Mouse (Mus musculus) frontal cortex, adult (tissue): ENCODE data around the gene Kcnk4.
"Not testable (repeated sequence)": the region's sequence is repeated elsewhere in the genome, so short reads cannot be mapped to it uniquely, and the experiment has no call there.

Source experiments
- ATAC-seq: cut with Nextera tagmentation; 2 replicates; pipeline ENCODE4 v1.9.2; 2017; ENCODE audit warnings: mild to moderate bottlenecking, moderate library complexity, mixed read lengths; ENCODE audit not compliant: low TSS enrichment

Kcnk4 gene

DNA sequence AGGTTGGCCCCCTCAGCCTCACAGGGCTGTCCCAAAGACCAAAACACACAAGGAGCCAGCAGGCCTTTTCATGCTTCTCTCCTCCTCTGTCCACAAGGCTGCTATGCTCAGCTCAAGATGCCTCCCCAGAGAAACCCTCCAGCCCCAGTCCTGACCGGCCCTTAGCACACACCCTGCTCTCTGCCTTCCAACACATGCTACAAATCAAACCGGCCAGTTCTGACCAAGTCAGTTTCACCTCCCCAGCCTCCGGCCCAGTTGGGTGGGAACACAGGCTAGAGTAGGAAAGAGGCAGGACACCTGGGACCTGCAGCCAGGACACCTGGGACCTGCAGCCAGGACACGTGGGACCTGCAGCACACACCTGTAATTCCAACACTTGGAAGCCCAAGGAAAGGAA is 17.8 kb downstream of the Kcnk4 start:
- ATAC-seq = no peak

GRCm38 (mm10) chr19:6915276-6915675 is 19.0 kb downstream of the Kcnk4 start:
- ATAC-seq = no peak

DNA sequence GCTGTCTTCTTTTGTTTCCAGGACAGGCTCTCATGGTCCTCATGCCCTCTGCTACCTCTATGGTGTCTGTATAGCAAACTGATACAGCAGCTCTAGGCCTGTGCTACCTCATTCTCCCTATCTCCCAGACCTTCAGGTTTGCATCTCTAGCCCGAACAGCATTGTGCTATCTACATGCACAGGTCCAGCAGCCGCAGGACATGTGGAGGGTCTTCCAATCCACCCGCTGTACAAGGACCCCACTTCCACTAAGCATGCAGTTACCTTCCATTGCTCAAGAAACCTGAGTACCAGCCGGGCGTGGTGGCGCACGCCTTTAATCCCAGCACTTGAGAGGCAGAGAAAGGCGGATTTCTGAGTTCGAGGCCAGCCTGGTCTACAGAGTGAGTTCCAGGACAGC is 19.8 kb downstream of the Kcnk4 start:
- ATAC-seq = no peak

DNA sequence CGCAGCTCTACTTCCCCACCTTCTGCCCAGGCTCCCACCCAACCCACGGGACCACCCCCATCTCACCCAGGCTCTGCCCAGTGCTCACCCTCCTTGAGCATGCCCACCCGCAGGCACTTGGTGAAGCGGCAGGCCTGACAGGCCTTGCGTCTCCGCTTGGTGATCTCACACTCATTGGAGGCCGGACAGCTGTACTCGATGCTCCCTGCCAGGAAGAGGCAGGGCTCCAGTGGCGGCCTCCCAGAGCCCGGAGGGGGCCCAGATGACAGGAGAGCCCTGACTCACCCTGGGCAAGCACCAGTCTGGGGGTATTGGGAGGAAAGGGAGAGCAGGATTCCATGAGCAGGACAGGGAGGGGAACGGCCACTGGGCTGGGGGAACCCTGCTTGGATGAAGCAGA is 20.3 kb downstream of the Kcnk4 start:
- ATAC-seq = no peak

GRCm38 (mm10) chr19:6913036-6913435 is 21.3 kb downstream of the Kcnk4 start:
- no peak for ATAC-seq

DNA sequence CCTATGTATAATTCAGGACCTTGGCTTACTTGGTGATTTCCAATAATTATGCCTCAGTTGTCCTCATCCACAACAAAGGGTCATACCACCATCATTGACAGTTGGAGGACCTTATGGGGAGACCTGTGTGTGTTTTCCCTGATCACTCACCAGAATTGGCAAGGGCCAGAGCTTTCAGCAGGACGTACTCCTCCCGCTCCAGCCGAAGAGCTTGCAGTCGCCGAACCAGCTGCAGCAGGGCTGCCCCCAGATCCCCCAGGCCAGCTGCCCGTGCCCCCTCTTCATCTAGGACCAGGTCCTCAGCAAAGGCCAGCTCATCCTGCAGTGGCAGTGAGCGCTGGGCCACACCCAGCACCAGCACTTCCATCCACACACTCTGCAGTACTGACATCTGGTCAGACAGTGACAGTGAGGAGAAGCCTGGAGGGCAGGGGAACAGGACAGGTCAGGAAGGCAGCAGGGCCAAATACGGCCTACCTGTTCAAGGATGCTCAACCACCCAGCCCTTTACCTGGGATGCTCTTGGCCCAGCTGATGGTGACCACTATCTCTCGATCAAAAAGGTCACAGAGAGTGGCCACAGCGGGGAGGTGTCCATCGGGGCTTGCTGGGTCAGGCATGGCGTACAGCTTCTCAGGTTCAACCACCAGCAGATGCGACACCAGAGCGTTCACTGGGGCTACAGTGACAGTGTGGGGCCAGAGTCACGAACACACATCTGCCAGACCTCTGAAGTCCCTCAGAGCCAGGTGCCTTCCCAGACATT is 21.9 kb downstream of the Kcnk4 start:
- no peak for ATAC-seq

DNA sequence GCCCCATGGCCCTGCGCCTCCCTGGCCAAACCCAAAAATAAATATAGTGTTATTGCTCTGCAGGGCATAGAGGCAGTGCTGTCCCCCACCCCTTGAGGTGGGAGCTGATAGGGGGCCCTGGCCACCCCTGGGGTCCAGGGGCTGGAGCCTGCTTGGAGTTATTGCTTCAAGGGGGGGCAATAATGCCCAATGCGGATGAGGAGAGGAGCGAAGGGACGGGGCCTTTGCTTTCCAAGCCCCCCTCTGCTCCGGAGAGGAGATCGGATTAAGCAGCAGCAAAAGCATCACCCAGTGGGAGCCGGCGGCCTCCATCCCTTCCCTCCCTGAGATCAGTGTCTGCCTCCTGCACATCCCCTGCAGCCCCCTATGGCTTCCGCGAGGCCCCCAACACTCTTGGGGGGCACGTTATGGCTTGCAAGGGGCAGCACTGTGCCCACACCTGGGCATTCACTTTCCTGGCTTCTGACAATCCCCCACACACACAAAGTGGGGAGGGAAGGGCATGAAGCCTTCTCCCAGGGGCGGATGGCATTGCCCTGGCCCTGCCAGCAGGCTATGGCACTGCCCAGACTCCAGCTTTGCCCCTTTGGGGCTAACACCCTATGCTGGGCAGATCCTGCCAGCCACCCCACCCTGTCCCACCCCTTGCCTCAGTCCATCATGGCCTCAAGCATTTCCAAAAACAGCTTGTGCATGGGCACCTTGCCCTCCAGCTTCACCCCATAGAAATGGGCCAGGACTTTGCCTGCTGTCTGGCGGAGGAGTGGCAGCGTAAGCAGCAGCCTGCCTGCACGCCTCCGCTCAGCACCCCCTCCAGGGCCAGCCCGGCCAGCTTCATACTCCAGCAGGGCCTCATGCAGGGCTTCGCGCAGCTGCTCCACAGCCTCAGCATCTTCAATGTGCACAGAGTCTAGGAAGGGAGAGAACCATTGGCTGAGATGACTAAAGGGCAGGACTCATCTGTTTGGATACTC is 22.9 kb downstream of the Kcnk4 start:
- no peak for ATAC-seq

GRCm38 (mm10) chr19:6910306-6910705 is 24.0 kb downstream of the Kcnk4 start:
- ATAC-seq = not testable (repeated sequence)

DNA sequence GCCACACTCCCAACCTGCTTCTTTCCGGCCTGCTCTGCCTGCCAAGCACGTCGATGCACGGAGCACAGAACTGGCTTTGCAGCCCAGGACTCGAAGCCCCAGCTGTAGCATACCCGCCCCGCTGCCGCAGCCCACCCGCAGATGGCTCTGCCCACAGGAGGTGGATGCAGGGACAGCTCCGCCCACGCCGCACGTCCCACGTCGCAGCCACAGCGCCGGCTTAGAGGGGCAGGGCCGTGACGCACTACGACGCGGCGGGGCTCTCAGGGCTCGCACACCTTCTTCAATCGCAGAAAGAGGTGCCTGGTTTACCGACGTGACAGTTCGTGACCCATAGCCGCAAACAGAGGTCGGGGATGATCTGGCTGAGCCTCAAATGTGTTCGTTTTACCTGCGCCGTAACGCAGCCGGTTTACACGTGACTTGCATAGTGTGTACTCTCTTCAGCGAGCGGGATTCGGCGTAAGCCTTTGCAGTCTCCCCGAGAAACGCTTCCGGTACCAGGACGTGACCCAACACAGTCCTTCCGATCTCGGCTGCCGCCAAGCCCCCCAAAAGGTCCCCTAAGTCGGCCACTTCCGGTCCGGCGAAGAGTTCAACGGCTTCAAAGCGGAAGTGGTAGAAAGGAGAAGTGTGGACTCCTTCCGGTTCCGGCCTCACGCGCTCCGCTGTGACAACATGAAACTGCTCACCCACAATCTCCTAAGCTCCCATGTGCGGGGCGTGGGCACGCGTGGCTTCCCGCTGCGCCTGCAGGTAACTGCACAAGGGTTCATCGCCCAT is 24.6 kb downstream of the Kcnk4 start, which contains the start of the genes Trmt112 and Prdx5:
Gene Trmt112 (plus strand): TSS at position 192 of the 783 bp plus-strand sequence.
Gene Prdx5 (minus strand): TSS at position 600 of the 783 bp plus-strand sequence.
- ATAC-seq = peak; percentile 78

DNA sequence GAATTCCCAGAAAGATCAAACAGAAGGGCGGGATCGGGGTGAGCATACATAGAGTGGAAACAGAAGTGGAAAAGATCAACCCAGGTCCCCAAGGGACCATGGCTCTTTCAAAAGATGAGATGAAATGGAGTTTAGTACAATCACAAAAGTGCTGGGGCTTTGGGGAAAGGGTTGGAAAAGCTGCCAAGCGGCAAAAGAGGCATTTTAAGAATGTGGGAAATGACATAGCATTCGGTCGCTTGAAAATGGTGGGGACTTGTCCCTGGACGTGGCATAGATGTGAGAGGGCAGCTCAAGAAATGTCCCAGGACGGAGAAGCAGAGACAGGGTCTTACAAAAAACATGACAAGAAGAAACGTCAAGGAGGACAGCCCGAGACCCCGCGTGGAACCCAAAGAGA is 25.3 kb downstream of the Kcnk4 start:
- ATAC-seq = no peak

- no peak for ATAC-seq
These were observed 26.3 kb downstream of the Kcnk4 start for GRCm38 (mm10) chr19:6907811-6908540.

GRCm38 (mm10) chr19:6907094-6907493 is 27.2 kb downstream of the Kcnk4 start:
- no peak for ATAC-seq

DNA sequence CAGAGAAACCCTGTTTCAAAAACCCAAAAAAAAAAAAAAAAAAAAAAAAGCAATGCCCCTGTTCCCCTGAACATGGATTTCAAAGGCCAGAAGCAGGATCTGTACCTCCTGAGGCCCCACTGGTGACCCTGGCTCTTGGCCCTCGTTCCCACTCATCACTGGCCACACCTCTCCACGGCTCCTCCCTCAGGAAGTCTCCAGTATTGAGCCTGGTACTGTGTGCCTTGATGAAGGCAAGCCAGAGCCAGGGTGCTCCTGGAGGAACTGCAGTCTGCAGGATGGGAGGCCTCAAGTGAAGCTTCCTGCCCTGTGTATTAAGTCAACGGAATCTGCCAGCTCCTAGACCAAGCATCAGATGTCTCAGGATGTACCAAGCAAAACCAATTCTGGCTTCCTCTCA is 28.1 kb downstream of the Kcnk4 start:
- ATAC-seq = no peak

- ATAC-seq = no peak
These were observed 28.7 kb downstream of the Kcnk4 start for GRCm38 (mm10) chr19:6905498-6906159.

GRCm38 (mm10) chr19:6904846-6905245 is 29.5 kb downstream of the Kcnk4 start:
- no peak for ATAC-seq

DNA sequence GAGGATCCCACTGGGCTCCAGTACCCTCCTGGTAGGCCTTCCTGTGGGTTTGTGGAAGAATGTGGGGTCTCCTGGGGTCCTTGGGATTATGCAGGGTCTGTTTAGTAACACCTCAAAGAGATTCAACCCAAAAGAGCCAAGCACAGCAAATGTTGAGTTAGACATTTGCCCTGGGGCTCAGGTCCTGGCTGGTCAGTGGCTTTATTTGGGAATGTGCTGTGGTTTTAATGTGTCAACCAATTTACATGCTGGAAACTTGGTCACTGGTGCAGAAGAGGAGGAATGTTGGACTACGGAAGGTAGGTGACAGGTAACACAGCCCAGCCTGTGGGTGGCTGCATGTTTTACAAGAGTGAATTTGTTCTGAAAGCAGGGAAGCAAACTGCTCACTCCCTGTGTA is 31.3 kb downstream of the Kcnk4 start:
- ATAC-seq = no peak

DNA sequence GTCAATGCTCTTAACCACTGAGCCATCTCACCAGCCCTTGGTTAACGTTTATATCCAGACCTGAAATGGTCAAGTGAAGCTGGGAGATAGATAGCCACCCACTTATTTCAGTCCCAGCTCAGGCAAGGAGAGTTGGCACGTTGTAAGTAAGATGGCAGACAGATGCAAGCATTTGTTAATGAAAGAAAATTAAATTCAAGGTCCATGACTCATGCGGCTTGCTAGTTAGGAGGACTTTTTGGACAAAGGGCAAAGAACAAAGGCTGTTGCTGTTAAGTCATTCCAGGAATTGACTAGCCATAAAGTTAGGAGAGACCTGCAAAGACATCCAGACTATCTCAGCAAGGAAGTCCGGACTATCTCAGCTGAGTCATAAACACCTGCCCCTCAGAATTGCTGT is 34.7 kb downstream of the Kcnk4 start:
- ATAC-seq = no peak

- ATAC-seq = not testable (repeated sequence)
These were observed 38.6 kb downstream of the Kcnk4 start for GRCm38 (mm10) chr19:6895608-6896305.

DNA sequence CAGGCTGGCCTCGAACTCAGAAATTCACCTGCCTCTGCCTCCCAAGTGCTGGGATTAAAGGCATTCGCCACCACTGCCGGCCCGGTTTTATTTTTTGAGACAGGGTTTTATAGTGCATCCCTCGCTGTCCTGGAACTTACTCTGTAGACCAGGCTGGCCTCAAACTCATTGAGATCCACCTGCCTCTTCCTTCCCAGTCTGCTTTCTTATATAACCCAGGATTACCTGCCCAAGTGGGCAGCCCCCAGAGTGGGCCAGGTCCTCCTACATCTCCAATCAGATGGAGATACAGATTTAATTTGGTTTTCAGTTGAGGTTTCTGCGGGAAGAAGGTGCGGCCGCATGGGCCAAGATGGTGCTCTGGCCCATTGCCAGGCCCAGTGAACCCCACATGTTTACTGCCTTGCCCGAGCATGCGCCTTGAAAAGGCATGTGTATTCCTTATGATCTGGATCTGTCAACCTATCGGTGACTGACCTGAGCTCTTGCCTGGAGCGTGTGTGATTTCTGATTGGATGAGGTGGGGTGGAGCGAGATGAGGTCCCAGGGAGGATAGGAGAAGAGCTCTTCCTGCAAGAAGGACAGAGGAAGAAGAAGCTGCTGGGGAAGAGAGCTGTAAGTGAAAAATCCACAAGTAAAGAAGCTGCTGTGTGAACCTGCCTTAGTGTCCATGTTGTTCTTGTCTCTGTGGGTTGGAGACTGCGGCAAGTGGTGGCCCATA is 40.4 kb downstream of the Kcnk4 start:
- no peak for ATAC-seq
